Mouse (Mus musculus) cerebellum, adult 11 months (tissue): ENCODE data around the gene Gls2.
"Not testable (repeated sequence)": the region's sequence is repeated elsewhere in the genome, so short reads cannot be mapped to it uniquely, and the experiment has no call there.

Experiments
- DNase-seq: peaks from one replicate; pipeline ENCODE4 v3.0.0; 2022

Gene Gls2

DNA sequence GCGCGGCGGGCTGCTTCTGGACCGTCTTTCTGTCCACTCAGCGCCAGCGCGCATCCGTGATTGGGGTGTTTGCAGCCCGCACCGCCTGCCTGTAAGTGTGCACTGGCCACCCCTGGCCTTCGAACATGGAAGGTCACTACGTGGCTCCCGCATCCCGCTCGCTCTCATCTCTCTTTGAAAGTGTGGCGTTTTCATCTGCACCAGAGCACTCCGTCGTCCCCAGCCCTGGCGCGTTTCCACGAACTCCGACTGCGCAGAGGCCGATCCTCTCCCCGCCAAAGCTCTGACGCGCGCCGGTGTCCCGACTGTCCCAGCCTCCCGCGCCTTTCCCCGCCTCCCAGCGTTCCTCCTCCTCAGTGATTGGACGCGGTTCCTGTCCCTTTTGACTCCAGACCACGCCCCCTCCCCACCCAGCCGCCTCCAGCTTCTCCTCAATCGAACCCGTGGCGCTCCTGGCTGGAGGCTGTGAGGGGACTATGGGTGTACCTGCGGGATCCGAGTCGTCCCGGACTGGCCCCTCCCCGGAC lies at the start of gene Gls2:
Gene Gls2 (plus strand): TSS at position 434 of the 527 bp plus-strand sequence.
- DNase-seq: peak; percentile 99

DNA sequence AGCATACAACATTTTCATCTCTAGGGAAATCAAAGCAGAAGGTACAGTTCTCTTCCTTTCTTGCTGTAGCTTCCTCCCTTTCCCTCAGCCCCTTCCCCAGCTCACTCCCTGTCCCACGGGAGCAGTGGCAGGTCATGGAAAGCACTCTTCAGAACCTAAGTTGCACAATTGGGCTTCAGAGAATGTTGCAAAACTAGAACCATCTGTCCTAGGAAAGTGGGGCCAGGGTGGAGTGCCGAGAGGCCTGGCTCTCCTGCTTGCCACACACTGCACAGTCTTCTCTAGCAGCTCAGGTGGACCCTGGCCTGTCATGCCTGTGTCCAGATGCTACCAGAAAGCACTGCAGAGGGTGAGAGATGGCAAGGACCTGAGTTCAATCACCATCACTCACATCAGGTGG lies 49.3 kb upstream of the Gls2 start:
- DNase-seq: no peak

DNA sequence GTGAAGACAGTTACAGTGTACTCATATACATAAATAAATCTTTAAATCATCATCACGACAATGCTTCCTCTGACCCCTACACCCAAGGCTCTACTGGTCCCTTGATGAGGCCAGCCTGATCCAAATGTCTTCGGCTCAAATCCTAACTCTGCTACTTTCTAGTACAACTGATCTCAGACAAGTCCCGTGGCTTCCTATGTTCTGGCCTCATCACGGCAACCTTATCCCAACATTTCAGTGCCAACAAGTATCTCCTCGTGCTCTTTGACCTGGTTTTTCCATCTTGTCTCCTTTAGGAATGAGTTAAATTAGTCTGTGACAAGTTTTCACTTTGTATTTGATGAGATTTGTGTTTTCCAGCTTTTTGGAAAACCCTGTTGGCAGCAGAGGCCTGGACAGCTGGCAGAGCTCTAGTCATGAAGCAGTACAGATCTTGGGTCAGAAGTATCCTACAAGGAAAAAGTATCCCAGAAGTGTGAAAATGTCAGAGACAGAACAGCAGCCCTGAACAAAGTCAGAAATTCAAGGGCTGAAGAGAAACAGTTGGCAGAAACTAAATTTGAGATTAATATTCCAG lies 45.4 kb upstream of the Gls2 start:
- no peak for DNase-seq

DNA sequence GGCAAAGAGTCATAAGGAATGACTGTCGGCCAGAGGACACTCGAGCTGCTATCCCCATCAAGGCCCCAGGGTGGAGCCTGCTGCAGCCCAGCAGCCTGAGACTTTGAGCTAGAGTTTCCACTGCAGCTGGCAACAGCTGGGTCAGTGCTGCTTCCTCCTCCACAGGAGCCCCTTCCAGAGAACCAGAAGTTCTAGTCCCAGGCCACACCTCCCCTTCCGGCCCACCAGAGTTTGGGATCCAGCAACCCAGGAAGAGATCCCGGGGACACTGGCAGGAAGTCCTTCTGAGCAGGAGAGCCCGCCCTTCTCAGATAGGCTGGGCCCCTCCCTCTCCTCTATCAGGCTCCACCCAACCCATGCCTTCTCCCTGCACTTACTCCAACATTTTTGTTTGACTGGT lies 44.7 kb upstream of the Gls2 start:
- DNase-seq: no peak

DNA sequence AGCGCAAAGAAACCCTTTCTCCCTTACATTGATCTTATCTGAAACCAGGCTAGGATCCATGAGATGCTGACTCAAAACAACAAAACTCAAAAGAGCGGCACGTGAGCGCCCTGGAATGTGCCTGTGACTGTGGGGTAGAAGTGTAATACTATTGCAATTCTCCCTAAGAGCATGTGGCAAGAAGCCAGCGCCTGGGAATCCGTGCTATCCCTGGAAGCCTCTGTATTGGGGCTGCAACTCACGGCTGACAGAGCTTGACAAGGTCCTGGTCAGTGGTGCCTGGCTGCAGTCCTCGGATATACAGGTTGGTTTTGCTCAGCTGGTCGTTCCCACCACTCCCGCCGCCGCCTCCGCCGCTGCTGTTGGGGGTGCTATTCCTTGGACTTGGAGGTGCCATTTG lies 43.3 kb upstream of the Gls2 start:
- no peak for DNase-seq

DNA sequence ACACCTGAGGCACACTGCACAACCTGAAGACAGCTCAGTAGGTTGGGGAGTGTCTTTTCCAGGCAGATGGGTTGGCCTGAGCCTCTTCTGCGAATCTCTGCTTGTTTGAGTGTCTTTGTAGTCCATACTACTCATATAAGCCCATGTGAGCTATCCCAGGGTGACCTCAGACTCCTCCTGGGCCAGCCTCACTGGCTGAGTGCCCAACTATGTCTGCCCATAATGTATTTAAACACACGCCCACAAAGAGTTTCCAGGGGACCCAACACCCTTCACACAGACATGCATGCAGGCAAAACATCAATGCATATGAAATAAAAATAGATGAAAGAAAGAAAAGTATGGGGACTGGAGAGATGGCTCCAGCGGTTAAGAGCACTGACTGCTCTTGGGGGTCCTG lies 40.3 kb upstream of the Gls2 start:
- no peak for DNase-seq

DNA sequence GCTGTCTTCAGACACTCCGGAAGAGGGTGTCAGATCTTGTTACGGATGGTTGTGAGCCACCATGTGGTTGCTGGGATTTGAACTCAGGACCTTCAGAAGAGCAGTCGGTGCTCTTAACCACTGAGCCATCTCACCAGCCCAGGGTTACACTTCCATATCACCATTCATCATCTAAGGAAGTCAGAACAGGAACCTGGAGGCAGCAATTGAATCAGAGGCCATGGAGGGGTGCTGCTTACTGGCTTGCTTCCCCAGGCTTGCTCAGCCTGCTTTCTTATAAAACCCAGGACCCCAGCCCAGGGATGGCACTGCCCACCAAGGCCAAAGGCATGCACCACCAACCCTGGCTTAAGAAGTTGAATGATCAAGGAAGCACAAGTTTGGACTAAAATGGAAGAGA lies 28.5 kb upstream of the Gls2 start:
- DNase-seq: not testable (repeated sequence)

DNA sequence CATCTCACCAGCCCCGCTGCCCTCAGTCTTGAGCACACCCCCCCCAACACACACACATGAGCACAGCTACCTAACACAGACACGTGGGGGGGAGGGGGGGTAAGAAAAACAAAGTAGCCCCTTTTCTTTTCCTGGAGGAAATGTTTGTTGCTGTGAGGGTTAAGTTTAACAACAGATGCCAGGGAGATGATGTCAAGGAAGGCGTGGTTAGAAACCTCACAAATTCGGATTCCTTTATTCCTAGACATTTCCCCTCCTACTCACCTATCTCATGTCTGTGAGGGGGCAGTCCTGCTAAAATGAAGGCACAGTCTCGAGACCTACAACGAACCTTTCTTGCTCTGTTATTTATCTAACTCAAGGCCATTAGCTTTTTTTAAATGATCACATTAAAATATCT lies 27.2 kb upstream of the Gls2 start:
- DNase-seq: no peak

DNA sequence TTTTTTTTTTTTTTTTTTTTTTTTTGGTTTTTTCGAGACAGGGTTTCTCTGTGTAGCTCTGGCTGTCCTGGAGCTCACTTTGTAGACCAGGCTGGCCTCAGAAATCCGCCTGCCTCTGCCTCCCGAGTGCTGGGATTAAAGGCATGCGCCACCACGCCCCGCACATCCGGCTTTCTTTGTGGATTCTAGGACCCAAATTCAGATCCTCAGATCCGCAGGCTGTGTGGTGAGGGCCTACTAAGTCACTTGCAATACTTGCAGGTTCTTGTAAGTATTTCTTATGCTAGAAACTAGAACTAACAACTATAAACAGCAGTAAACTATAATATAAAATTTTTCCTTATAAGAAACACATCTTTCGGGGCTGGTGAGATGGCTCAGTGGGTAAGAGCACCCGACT lies 22.9 kb upstream of the Gls2 start:
- DNase-seq: not testable (repeated sequence)

DNA sequence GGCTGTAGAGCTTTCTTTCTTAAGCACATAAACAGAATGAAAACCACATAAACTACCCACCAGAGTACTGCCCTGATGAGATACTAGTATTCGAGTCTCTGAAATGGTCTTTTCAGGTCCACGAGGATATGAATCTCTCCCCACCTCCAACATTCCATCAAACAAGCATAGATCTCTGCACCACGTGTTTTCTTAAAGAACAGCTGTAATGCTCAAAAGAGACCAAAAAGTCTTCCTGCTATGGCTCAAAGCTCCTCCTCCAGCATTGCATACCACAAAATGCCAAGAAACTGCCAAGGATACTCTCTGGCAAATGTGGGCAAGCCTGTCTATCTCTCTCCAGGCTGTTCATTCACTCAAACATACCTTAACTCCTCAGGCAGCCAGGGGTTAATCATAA lies 19.0 kb upstream of the Gls2 start:
- DNase-seq: no peak

DNA sequence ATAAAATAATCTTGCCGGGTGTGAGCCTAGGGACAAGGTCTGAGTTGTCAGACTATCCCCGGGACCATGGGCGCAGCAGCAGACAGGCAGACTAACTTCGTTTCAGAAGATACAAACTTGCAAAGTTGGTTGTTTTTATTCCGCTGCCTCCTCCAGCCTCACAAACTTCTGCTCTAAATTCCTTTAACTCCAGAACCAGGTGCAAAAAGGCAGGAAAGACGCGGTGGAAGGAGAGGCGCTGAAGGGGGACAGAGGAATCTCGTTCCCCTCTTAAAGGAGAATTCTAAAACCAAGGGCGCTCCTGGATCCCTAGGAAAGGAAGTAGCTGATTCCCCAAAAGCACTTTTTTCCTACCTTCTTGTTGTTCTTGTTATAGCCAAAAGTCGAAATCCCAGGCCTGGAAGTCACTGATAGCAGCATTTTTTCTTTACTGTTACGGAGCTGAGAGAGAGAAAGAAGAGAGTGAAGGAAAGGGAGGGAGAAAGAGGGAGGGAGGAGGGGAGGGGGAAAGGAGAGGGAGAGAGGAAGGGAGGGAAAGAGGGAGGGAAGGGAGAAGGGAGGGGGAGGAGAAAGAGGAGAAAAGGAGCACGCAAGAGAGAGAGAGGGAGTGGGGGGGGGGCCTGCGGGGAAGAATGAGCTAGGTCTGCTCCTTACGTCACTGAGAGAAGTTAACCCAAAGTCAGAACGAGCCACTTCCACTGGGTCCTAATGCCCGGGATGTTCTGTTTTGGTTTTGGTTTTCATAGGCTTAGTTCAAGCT lies 18.1 kb upstream of the Gls2 start:
- DNase-seq: peak; percentile 42

DNA sequence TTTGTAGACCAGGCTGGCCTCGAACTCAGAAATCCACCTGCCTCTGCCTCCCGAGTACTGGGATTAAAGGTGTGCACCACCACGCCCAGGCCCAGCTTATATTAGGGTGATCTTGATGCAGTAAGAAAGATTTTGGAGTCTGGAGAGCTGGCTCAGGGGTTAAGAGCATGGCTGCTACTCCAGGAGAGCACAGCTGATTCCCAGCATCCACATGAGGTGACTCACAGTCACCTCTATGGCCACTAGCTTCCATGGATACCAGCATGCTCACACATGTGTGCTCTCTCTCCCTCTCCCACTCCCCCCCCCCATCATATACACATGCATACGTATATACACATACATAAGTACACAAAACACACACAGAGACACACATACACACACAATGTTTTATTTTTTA lies 16.9 kb upstream of the Gls2 start:
- DNase-seq: no peak

DNA sequence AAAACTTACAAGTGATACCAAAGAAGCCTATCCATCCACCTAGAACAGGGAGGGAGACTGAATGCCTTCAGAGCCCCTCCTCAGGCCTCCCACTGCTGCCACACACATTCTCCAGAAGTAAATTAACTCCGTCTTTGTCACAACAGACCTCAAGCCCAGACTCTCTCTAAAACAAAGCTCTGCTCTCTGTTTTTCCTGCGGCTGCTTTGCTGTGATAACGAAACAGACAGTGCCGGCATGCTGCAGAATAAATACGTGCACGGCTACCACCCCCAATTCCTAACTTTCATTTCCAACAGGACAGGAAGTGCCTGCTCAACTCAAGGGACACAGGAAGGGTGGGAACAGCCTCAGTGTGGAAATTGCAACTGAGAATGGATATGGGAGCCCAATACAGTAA lies 14.3 kb upstream of the Gls2 start, which contains the start of gene Rbms2:
Gene Rbms2 (minus strand): TSS at position 309 of the 400 bp plus-strand sequence.
- no peak for DNase-seq

DNA sequence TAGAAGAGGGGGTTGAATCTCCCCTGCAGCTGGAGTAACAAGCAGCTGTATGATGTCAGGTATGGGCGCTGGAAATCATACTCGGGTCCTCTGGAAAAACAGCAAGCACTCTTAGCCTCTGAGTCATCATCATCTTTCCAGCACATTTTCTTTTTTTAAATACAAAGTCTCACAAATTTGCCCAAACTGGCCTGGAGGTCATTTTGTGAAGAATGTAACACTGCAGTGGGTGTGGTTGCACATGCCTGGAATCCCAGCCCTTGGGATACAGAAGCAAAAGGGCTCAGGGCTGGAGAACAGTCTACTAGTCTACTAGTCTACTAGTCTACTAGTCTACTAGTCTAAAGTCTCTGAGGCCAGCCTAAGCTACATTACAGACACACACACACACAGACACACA lies 10.0 kb upstream of the Gls2 start:
- DNase-seq: no peak

DNA sequence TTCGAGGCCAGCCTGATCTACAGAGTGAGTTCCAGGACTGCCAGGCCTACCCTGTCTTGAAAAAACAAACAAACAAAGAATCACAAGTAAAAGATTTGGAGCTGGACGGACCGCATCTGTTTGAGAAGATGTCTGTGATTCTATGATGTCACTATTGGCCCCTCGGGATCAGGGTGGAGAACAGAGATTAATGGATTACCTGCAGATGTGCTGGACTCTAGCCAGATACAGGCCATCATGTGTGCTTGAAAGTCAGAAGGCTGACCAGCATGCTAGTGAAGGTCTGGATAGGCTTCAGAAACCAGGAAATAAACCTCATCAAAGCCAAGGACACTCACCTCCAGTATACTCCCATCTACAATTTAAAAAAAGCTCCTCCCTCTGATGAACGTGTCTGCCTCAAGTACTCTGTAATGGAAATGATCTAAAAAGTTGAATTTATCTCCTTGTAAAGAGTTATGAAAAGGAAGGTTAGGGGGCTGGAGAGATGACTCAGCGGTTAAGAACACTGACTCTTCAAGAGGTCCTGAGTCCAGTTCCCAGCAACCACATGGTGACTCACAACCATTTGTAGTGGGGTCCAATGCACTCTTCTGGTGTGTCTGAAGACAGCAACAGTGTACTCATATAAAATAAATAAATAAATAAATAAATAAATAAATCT lies 8.8 kb upstream of the Gls2 start:
- DNase-seq: no peak

DNA sequence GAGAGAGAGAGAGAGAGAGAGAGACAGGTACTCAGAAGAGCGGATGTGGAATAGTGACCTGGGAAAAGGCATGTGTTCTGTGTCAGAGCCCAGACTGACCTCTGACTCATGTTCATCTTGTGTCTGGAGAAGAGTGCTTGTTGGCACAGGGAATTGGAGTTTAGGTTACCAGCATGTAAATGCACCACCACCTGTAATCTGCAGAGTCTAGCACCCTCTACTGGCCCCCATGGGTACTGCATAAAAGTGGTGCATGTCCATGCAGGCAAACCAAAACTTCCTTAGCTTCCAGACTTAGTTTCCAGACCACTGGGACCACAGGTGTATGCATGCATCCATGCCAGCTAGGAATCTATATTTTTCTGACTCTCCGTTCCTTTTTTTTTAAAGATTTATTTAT lies 8.3 kb upstream of the Gls2 start:
- peak; percentile 69 for DNase-seq

DNA sequence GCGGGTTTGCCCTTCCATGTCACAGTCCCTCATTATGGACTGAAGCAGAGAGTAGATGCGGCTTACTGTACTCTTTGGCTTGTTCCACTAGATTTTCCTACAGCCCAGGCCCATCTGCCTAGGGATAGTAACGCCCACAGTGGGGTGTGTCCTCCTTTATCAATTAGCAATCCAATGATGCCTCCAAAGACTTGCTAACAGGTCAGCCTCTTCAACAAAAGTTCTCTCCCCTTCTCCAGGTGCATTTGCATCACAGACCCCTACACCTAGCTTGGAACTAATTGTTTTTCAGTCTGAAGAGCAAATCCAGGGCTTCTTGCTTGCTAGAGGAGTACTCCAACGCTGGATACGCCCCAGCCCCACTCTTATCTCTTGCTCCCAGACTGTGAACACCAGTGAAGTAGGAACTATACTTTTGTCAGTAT lies 7.1 kb upstream of the Gls2 start:
- no peak for DNase-seq

DNA sequence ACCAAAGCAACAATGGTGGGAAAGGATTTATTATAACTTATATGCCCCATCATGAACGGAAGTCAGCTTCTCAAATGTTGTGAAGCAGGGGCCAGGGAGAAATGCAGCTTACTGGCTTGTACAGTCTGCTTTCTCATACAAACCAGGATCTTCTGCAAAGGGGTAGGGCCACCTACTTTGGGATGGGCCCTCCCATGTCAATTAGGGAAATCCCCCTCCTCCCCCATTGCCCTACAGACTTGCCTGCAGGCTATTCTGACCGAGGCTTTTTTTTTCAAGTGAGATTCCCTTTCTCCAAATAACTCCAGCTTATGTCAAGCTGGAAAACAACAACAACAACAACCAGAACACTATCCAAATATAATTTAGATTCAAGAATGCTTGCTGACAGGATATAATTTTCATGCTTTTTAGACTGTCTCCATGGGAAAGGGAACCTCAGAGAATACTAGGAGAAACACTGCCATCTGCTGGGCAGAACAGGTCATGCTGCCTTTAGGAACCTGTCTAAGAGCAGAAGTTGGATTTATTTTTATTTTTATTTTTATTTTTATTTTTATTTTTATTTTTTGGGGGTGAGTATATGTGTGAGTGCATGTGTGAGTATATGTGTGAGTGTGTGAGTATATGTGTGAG lies 5.9 kb upstream of the Gls2 start:
- peak; percentile 67 for DNase-seq

DNA sequence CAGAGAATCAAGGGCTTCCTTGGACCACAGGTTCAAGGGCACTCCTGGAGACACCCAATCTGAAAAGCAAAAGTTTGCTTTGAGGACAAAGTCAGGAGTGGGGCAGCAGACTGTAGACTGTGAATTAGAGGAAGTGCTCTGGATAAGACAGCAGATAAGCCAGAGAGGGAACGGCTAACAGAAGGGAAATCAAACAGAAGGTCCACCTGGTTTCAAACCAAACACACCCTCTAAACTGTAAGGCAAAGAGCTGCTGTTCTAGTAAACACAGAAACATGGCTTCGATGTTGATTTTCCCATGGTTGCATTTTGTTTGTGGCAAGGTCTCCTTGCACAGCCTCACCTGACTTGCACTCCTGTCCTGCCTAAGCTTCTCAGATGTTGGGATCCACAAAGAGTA lies 2.8 kb upstream of the Gls2 start:
- DNase-seq: no peak

DNA sequence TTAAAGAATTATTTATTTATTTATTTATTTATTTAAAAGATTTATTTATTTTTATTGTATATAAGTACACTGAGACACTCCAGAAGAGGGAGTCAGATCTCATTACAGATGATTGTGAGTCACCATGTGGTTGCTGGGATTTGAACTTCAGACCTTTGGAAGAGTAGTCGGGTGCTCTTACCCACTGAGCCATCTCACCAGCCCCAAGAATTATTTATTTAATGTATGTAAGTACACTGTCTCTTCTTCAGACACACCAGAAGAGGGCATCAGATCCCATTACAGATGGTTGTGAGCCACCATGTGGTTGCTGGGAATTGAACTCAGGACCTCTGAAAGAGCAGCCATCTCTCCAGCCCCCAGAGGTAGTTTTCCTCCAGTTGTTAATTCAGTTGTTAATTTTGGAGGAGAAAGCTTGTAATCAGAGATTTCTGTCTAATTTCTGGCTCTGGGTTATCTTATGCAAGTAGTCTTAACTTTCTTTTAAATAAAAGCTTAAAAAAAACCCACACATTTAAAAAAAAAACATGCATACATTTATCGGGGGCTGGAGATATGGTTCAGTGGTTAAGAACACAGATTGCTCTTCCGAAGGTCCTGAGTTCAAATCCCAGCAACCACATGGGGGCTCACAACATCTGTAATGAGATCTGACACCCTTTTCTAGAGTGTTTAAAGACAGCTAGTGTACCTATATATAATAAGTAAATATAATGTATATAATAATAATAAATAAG lies 2.1 kb upstream of the Gls2 start:
- not testable (repeated sequence) for DNase-seq

DNA sequence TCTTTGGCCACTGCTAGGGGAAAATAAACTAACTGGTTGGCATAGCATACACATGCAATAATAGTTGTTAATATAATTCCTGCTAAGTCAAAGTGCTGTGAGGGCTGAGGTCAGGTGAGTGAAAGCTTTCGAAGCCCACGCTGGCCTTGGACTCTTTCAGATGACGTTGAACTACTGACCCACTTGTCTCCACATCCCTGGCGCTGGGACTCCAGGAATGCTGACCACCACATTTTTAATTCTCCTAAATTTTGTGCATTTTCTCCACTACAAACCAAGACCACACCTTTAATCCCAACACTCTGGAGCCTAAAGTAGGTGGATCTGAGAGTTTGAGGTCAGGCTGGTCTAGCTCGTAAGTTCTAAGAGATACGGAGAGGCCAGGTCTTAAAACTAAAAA lies 1.1 kb upstream of the Gls2 start:
- DNase-seq: no peak

DNA sequence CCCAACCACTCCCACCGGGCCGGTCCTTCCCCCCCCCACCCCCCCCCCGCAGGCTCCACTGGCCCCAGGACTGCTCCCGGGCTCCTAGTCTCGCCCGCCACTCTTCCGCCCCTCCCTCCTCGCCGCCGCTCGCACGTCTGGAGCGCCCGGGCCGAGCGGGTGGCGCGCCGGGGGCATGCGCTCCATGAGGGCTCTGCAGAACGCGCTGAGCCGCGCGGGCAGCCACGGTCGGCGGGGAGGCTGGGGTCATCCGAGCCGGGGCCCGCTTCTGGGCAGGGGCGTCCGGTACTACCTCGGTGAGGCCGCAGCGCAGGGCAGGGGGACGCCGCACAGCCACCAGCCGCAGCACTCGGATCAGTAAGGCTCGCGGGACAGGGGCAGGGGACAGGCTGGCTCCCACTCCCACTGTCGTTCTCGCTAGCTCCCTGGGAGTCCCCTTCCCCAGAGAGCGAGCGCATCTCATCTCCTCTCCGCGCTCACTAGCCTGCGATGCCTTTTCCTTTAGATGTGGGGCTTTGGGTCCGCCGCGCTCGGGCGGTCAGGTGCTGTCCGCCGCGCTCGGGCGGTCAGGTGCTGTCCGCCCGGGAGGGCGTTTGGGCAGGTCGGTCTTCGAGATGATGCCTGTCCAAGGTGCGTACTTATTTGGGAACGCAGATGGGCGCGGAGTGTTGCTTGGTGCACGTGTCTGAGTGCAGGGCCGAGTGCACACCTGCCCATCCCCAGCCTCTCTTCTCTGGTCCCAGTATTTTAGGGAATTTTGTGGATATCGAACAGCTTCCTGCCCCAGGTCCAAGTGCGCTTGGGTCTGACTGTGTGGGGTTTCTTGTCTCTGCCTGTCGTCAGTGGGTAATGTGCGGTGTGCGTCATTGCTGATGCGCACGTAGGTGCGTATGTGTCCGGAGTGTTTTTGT lies 549 bp downstream of the Gls2 start:
- peak; percentile 62 for DNase-seq
